Mouse (Mus musculus) ES-Bruce4 (cell line): ENCODE measurements around the gene Mrpl11. TPM values are rescaled to one million over a fixed set of nuclear protein-coding genes. Genes with fewer than 3 reads are reported as not detected.
"Not testable (repeated sequence)": the region's sequence is repeated elsewhere in the genome, so short reads cannot be mapped to it uniquely, and the experiment has no call there.

Experiments used
- H3K27ac ChIP-seq: 2 replicates; pipeline ENCODE4 v1.5.1; 2012; ENCODE audit warnings: low read length, inconsistent platforms; ENCODE audit not compliant: insufficient read depth
- H3K27me3 ChIP-seq: 2 replicates; pipeline ENCODE4 v1.6.1; 2012; ENCODE audit warnings: mild to moderate bottlenecking, low read length, inconsistent platforms; ENCODE audit not compliant: control insufficient read depth, poor library complexity, insufficient read depth, severe bottlenecking
- H3K36me3 ChIP-seq: 2 replicates; pipeline ENCODE4 v1.6.1; 2012; ENCODE audit warnings: inconsistent platforms, mild to moderate bottlenecking, low read length, moderate library complexity; ENCODE audit not compliant: control insufficient read depth, poor library complexity, insufficient read depth, severe bottlenecking
- H3K4me1 ChIP-seq: one replicate; pipeline ENCODE4 v1.8.1; 2011; ENCODE audit warnings: low read length; ENCODE audit not compliant: control insufficient read depth, insufficient read depth
- H3K4me3 ChIP-seq: 2 replicates; pipeline ENCODE4 v1.5.1; 2011; ENCODE audit warnings: low read depth, mild to moderate bottlenecking, low read length
- H3K9ac ChIP-seq: 2 replicates; pipeline ENCODE4 v1.6.1; 2012; ENCODE audit warnings: low read depth, mild to moderate bottlenecking, inconsistent platforms; ENCODE audit not compliant: poor library complexity, severe bottlenecking
- H3K9me3 ChIP-seq: replicated peaks from 2 replicates; pipeline ENCODE4 v1.6.1; 2012; ENCODE audit warnings: mild to moderate bottlenecking, low read length, inconsistent platforms; ENCODE audit not compliant: control insufficient read depth, poor library complexity, insufficient read depth, severe bottlenecking
- CTCF ChIP-seq: IDR thresholded peaks from one replicate; pipeline ENCODE4 v1.8.1; 2011; ENCODE audit warnings: low read depth, low read length
- EP300 ChIP-seq: IDR thresholded peaks from 2 replicates; pipeline ENCODE4 v1.6.1; 2011; ENCODE audit warnings: low read depth, low read length; ENCODE audit not compliant: insufficient read depth
- POLR2A ChIP-seq: IDR thresholded peaks from one replicate; pipeline ENCODE4 v1.8.1; 2011; ENCODE audit warnings: low read length; ENCODE audit not compliant: insufficient read depth
- polyA plus RNA-seq: library from polyadenylated mRNA; stranded (reverse); fragments of >200 nt; gene quantifications from 2 replicates; pipeline ENCODE4 v1.2.4, GENCODE M21; 2011; ENCODE audit warnings: low read depth; ENCODE audit not compliant: missing spikeins, insufficient read depth, insufficient read length

Mrpl11 gene
- polyA plus RNA-seq, 1 experiment, result 135 TPM

DNA sequence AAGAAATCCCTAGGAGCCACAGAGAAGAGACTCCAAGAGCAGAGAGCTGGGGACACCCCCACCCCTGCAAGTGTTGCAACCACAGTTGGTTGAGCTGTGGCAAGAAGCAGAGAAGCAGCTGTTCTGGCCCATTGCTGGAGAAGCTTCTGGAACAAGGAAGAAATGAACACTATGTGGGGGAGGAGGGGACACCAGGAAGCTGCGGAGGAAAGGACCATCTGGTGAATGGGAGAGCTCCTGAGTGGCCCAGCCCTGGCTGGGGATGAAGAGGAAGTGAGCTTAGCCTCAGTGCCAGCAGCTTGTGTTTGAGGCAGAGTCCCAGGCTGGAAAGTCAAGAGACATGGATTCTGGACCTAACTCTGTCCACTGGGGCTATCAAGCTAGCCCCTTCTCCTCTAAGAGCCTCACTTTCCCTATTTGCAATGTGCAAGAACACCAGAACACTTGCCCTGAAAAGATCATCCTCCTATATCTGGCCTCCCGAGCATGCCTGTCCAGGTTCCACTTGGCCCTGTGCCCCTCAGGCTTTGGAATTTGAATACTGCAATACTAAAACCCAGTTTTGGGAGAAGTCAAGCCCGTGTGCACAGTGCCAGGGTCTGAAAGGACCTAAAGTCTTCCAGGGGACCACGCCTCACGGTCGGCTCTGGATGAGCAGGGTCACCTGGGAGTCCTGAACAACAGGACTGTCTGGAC is 37.6 kb downstream of the Mrpl11 start:
- no peaks in the 10 kb centered on the region for H3K9me3 ChIP-seq
- no peak overlapping the region for H3K4me3 ChIP-seq
- no peaks in the 10 kb centered on the region for H3K4me1 ChIP-seq
- H3K9ac ChIP-seq, result no peak overlapping the region
- H3K27ac ChIP-seq, result no peak overlapping the region
- H3K36me3 ChIP-seq, result no peaks in the 10 kb centered on the region
- TF ChIP-seq EP300, result no peak
- no peaks in the 10 kb centered on the region for H3K27me3 ChIP-seq

DNA sequence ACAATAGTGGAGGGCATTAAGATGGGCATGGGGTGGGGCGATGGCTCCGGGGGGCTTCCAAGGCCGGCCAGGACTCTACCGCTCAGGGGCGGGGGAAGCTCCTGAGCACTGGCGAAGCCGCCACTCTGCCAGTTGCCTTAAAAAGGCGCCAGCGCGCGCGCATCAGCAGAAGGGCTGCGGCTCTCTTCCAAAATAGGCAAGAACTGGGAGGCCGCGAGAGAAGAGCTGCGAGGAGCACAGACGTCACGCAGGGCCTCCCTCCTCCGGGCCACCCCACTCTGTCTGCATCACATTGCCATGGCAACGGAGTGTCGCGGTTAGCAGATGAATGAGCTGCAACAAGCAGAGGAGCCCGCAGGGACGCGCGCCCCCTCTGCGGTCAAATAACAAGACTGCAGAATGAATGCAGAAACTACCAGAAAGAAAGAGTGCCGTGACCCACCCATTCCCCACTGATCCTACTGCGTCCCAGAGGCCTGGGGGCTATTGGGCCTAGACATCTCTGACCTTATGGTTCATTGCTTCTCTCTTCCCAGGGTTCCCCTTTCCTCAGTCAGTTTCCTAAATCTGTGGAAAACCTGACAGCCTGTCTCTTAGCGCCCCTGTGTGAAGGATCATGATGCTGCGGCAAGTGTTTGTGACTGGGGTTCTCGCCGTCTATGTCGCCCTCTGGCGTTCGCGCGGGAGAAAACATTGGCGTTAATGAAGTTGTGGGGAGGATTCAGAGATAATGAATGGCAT is 39.9 kb downstream of the Mrpl11 start:
- TF ChIP-seq EP300 (no peak), CTCF (peak; percentile 98), POLR2A (no peak)
- no peaks in the 10 kb centered on the region for H3K9me3 ChIP-seq
- H3K27me3 ChIP-seq, result no peaks in the 10 kb centered on the region
- peak overlapping the region; percentile 45 for H3K4me3 ChIP-seq
- no peaks in the 10 kb centered on the region for H3K4me1 ChIP-seq
- H3K27ac ChIP-seq, result no peak overlapping the region
- no peaks in the 10 kb centered on the region for H3K36me3 ChIP-seq
- no peak overlapping the region for H3K9ac ChIP-seq

DNA sequence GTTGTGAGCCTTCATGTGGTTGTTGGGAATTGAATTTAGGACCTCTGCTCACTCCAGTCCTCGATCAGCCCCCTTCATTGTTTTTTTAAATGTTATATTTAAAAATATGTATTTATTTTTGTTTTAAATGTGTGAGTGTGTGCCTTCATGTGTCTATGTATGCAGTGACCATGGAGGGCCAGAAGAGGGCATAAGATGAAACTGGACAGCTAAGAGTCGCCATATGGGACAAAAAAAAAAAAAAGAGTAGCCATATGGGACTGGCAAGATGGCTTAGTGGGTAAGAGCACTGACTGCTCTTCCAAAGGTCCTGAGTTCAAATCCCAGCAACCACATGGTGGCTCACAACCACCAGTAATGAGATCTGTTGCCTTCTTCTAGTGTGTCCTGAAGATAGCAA is 41.7 kb downstream of the Mrpl11 start:
- not testable (repeated sequence) for H3K36me3 ChIP-seq, H3K9me3 ChIP-seq

DNA sequence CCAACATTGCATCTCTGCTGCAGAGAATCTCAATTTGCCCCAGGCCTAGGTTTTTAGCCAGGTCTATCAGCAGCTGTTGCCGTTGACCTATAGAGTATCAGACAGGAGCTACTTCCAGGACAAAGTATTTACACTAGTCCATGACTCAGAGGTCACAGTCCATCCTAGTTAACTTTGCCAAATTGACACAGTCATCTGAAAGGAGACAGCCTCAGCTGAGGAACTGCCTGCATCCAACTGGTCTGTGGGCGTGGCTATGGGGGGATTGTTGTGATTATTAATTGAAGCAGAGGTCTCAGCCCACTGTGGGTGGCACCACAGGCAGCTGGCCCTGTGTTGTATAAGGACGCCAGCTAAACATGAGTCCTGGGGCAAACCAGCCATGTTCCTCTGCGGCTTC is 43.0 kb downstream of the Mrpl11 start:
- TF ChIP-seq POLR2A (no peak), CTCF (no peak), EP300 (no peak)
- no peaks in the 10 kb centered on the region for H3K27me3 ChIP-seq
- no peak overlapping the region for H3K4me3 ChIP-seq
- H3K9ac ChIP-seq, result no peak overlapping the region
- no peaks in the 10 kb centered on the region for H3K36me3 ChIP-seq
- no peak overlapping the region for H3K27ac ChIP-seq
- no peaks in the 10 kb centered on the region for H3K4me1 ChIP-seq
- H3K9me3 ChIP-seq, result no peaks in the 10 kb centered on the region

More for the DNA sequence above, 41.7 kb downstream of the Mrpl11 start:
- not testable (repeated sequence) for H3K4me3 ChIP-seq, H3K4me1 ChIP-seq, H3K27me3 ChIP-seq, H3K9ac ChIP-seq, H3K27ac ChIP-seq

DNA sequence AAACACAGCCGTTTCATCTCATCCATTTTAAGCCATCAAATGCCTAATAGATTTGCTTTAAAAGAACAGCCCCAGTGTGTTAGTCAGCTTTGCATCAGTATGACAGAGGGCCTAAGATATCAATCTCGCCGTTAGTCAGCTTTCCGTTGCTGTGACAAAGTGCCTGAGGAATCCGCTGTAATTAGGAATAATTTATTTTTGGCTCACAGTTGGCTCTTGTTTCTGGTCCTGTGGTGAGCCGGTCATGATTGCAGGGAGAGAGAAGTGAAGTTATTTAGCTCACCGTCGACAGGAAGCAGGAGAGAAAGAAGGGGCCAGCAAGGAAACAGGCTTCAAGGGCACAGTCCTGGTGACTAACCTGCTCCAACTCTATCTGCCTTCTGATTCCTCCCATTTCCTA is 51.2 kb downstream of the Mrpl11 start:
- Histone ChIP-seq H3K4me3 (no peak overlapping the region), H3K27me3 (no peaks in the 10 kb centered on the region)
- TF ChIP-seq EP300, result no peak

GRCm38 (mm10) chr19:5014961-5015398 is 53.0 kb downstream of the Mrpl11 start:
- Histone ChIP-seq H3K9me3 (no peaks in the 10 kb centered on the region), H3K27ac (peak overlapping the region; percentile 44; the same call in 1 of the 2 replicates), H3K4me1 (peaks cover 1% of the 10 kb centered on the region), H3K4me3 (no peak overlapping the region), H3K27me3 (no peaks in the 10 kb centered on the region), H3K36me3 (no peaks in the 10 kb centered on the region), H3K9ac (no peak overlapping the region)
- TF ChIP-seq CTCF, result peak; percentile 58
- TF ChIP-seq EP300, result no peak
- no peak for TF ChIP-seq POLR2A

More for the DNA sequence above, 51.2 kb downstream of the Mrpl11 start:
- peak overlapping the region; percentile 20; the same call in 1 of the 2 replicates for H3K27ac ChIP-seq
- H3K36me3 ChIP-seq, result no peaks in the 10 kb centered on the region
- peaks cover 1% of the 10 kb centered on the region for H3K4me1 ChIP-seq
- no peaks in the 10 kb centered on the region for H3K9me3 ChIP-seq
- no peak overlapping the region for H3K9ac ChIP-seq
